Mouse (Mus musculus) heart, postnatal 10 days (tissue): ENCODE results near the gene Ptpn1. TPM values are rescaled to one million over a fixed set of nuclear protein-coding genes. Genes with fewer than 3 reads are reported as not detected.

Experiments used
- DNase-seq, 2 experiments: peaks; one replicate each; pipeline ENCODE4 v3.0.0; 2021
- intact Hi-C: fragments of 180-260 bp; cut with DNase I; formaldehyde crosslinking; loops from one replicate; pipeline ENCODE4 v1.15.1; 2025
- total RNA-seq, 2 experiments: library from RNA; stranded (reverse); gene quantifications; 2 replicates each; pipeline ENCODE4 v1.2.3; 2021

The Ptpn1 gene
- total RNA-seq, 2 experiments from 2014 or later = 27.3 to 34.9 TPM

- DNase-seq = no peak
- intact Hi-C loops = no loop called here
These were observed 32.0 kb downstream of the Ptpn1 start for GRCm38 (mm10) chr2:167963778-167964300.

- DNase-seq = no peak
- intact Hi-C loops = no loop called here
These were observed 32.5 kb downstream of the Ptpn1 start for GRCm38 (mm10) chr2:167964320-167964719.

DNA sequence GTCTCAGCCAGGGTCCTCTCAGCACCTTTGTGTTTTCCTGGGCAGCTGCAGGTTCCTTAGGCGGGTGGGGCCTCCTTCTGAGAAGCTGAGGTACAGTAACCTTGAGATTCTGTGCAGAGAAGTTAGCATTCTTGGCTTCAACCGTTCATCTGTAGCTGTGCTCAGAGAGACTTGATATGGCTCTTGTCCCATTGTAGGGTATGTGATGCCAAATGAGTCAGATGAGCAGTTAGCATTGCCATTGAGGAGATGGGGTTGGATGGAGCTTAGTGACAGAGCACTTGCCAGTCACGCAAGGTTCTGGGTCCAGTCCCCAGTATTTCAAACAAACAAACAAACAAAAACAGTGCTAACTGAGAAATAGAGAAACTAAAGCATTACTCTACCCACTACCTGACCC lies 34.1 kb downstream of the Ptpn1 start:
- DNase-seq = no peak
- intact Hi-C loops = no loop called here

GRCm38 (mm10) chr2:167968504-167968903 lies 36.6 kb downstream of the Ptpn1 start:
- no peak for DNase-seq
- intact Hi-C loops = no loop called here

GRCm38 (mm10) chr2:167969851-167970541 lies 38.1 kb downstream of the Ptpn1 start:
- intact Hi-C loops = no loop called here

GRCm38 (mm10) chr2:167972146-167972545 lies 40.3 kb downstream of the Ptpn1 start:
- intact Hi-C loops = no loop called here
- no peak for DNase-seq

More at GRCm38 (mm10) chr2:167969851-167970541, 38.1 kb downstream of the Ptpn1 start:
- no peak for DNase-seq

GRCm38 (mm10) chr2:167972809-167973208 lies 41.0 kb downstream of the Ptpn1 start:
- intact Hi-C loops = no loop called here
- DNase-seq = no peak

GRCm38 (mm10) chr2:167975746-167976145 lies 43.9 kb downstream of the Ptpn1 start:
- no peak for DNase-seq
- intact Hi-C loops = no loop called here

GRCm38 (mm10) chr2:167978271-167978670 lies 46.4 kb downstream of the Ptpn1 start:
- no peak for DNase-seq
- intact Hi-C loops = no loop called here

DNA sequence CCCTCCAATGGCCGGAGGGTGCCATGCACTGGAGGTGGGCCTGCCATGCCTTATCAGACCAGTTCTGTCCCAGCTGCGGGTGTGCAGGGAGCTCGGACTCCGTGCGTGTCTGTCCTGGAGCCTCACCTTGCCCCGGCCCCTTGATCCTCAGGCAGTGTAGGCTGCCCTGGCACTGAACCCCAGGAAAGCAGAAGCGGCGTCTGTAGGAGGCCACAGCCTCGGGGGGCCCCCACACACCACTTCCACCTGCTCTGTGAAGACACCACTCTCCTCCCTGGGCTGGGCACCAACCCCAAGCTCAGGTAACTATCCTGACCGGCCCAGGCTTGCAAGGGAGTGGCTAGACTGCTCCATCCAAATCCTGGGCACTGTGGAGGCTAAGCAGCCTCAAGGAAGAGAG lies 48.5 kb downstream of the Ptpn1 start:
- intact Hi-C loops = no loop called here

DNA sequence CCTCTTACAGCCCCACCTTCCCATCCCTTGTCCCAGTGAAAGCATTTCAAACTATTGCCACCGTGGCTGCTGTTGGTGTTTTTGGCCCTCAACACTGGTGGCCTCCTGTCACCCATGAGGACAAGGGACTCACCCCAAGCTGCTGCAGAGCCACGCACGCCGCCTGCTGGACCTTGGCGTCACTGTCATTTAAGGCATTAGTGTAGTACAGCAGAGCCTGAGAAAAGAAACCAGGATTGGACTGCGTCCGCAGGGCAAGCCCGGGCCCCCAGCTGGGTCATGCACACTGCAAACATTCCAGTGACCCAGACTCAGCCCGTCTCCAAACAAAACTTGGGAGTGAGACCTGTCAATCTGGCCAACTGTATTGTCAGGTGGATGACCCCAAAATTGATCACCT lies 50.8 kb downstream of the Ptpn1 start:
- peak in 1 of 2 experiments; percentile 54 for DNase-seq
- intact Hi-C loops = no loop called here

More for the DNA sequence above, 48.5 kb downstream of the Ptpn1 start:
- DNase-seq = no peak

DNA sequence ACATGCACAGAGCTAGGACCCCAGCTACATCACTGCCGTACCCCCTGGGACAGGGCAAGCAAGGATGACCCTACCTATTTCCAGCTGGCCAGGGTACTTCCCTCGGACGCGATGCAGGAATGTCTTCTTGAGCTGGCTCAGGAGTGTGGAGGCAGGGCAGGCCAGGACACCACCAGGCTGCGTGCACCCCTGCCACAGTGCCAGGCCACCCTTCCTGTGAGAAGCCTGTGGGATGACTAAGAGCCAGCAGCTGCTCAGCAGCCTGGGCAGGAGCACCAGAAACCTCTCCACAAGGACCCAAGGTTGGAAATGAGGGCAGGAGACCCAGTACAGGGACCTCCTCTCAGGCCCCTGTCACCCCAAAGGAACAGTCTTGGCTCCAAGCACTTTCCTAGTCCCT lies 52.5 kb downstream of the Ptpn1 start:
- DNase-seq = no peak
- intact Hi-C loops = no loop called here

GRCm38 (mm10) chr2:167984946-167985345 lies 53.1 kb downstream of the Ptpn1 start:
- intact Hi-C loops = no loop called here
- DNase-seq = no peak

- DNase-seq = peak in 1 of 2 experiments; percentile 73
- intact Hi-C loops = loop anchor here (2.0 kb wide), 1 partner anchor 112 kb away; no protein-coding TSS in a partner anchor
These were observed 54.9 kb downstream of the Ptpn1 start for GRCm38 (mm10) chr2:167986762-167987161.

- no peak for DNase-seq
- intact Hi-C loops = loop anchor here (2.0 kb wide), 1 partner anchor 111 kb away; no protein-coding TSS in a partner anchor
These were observed 55.8 kb downstream of the Ptpn1 start for GRCm38 (mm10) chr2:167987640-167988039.

GRCm38 (mm10) chr2:167989310-167989709 lies 57.5 kb downstream of the Ptpn1 start:
- intact Hi-C loops = no loop called here

GRCm38 (mm10) chr2:167993260-167993659 lies 61.4 kb downstream of the Ptpn1 start:
- intact Hi-C loops = no loop called here
- no peak for DNase-seq

More at GRCm38 (mm10) chr2:167989310-167989709, 57.5 kb downstream of the Ptpn1 start:
- DNase-seq = peak; percentile 69 to 70

- peak in 1 of 2 experiments; percentile 49 for DNase-seq
- intact Hi-C loops = no loop called here
These were observed 64.2 kb downstream of the Ptpn1 start for GRCm38 (mm10) chr2:167995870-167996635.

- DNase-seq = no peak
- intact Hi-C loops = no loop called here
These were observed 64.9 kb downstream of the Ptpn1 start for GRCm38 (mm10) chr2:167996672-167997215.

- intact Hi-C loops = no loop called here
- no peak for DNase-seq
These were observed 65.7 kb downstream of the Ptpn1 start for GRCm38 (mm10) chr2:167997562-167997961.

GRCm38 (mm10) chr2:167999145-167999743 lies 67.4 kb downstream of the Ptpn1 start:
- intact Hi-C loops = no loop called here

More at GRCm38 (mm10) chr2:167999145-167999743, 67.4 kb downstream of the Ptpn1 start:
- DNase-seq = no peak
